Mouse (Mus musculus) CH12.LX (cell line): ENCODE results near the gene Treml2.

Experiments
- CTCF ChIP-seq, 2 experiments: IDR thresholded peaks in 1 of 2; conservative IDR thresholded peaks in 1 of 2; 2 replicates each; pipeline ENCODE4 v1.5.1; 2011 to 2012; ENCODE audit warnings: low read depth in 2 of 2, low read length in 2 of 2, improper control_type of control experiment in 1 of 2, inconsistent platforms in 1 of 2, mild to moderate bottlenecking in 1 of 2, moderate library complexity in 1 of 2
- ELF1 ChIP-seq: IDR thresholded peaks from 2 replicates; pipeline ENCODE4 v1.6.1; 2014; ENCODE audit warnings: low read depth, mild to moderate bottlenecking, inconsistent platforms, low read length, improper control_type of control experiment
- MAZ ChIP-seq: IDR thresholded peaks from 2 replicates; pipeline ENCODE4 v1.6.1; 2012; ENCODE audit warnings: low read depth, mild to moderate bottlenecking, inconsistent platforms, low read length, improper control_type of control experiment, moderate library complexity
- MXI1 ChIP-seq: IDR thresholded peaks from 2 replicates; pipeline ENCODE4 v1.6.1; 2011; ENCODE audit warnings: mild to moderate bottlenecking, low read depth, low read length, improper control_type of control experiment
- NELFE ChIP-seq: IDR thresholded peaks from 2 replicates; pipeline ENCODE4 v1.6.1; 2011; ENCODE audit warnings: low read depth, low read length, improper control_type of control experiment
- NRF1 ChIP-seq: IDR thresholded peaks from 2 replicates; pipeline ENCODE4 v1.6.1; 2014; ENCODE audit warnings: low read depth, mild to moderate bottlenecking, inconsistent platforms, low read length, improper control_type of control experiment, moderate library complexity
- POLR2A ChIP-seq: IDR thresholded peaks from 2 replicates; pipeline ENCODE4 v1.6.1; 2011; ENCODE audit warnings: low read depth, mild to moderate bottlenecking, improper control_type of control experiment, low read length
- POLR2AphosphoS2 ChIP-seq: IDR thresholded peaks from 2 replicates; pipeline ENCODE4 v1.6.1; 2011; ENCODE audit warnings: low read depth, low read length, improper control_type of control experiment
- SIN3A ChIP-seq: IDR thresholded peaks from 2 replicates; pipeline ENCODE4 v1.6.1; 2012; ENCODE audit warnings: low read length, improper control_type of control experiment, inconsistent platforms
- TBP ChIP-seq: conservative IDR thresholded peaks from 2 replicates; pipeline ENCODE4 v1.6.1; 2011; ENCODE audit warnings: low read depth, low read length, improper control_type of control experiment
- ZNF384 ChIP-seq: IDR thresholded peaks from 2 replicates; pipeline ENCODE4 v1.6.1; 2012; ENCODE audit warnings: low read depth, low read length, improper control_type of control experiment, inconsistent platforms

GRCm38 (mm10) chr17:48287276-48287675 lies 12.0 kb upstream of the Treml2 start:
- TF ChIP-seq MXI1 (no peak), MAZ (no peak), ELF1 (no peak), POLR2AphosphoS2 (no peak), NRF1 (no peak), POLR2A (no peak), ZNF384 (no peak), TBP (no peak), CTCF (conservative IDR thresholded peaks at IDR 0.05 in 1 of 2, IDR thresholded peaks at IDR 0.05 in 1 of 2; ENCODE audit: low read depth in 2 of 2, low read length in 2 of 2) (peak in 1 of 2 experiments; percentile 39; a peak in 2 of 4 replicates), NELFE (no peak), SIN3A (no peak)
